25 mouse cellular contexts compared by ENCODE assay signal in genomic region chr5:41820530-41820929, GRCm38 (mm10). TPM values are rescaled to one million over a fixed set of nuclear protein-coding genes. Genes with fewer than 3 reads are reported as not detected.
"Had no signal": no experiment of that assay in that cellular context is flagged by ENCODE, and none has a peak within 500 bp of the region (broad histone marks: within the 10 kb centered on the region; RNA-seq: fewer than 3 reads in every experiment).

No protein-coding gene starts in this region.

- H3K4me1 ChIP-seq: limb, embryonic 10.5 days; limb, embryonic 13.5 days; midbrain, embryonic 10.5 days; midbrain, embryonic 13.5 days had no signal

- H3K9me3 ChIP-seq: limb, embryonic 10.5 days; limb, embryonic 13.5 days; midbrain, embryonic 10.5 days; midbrain, embryonic 13.5 days had no signal

- ATAC-seq: intestine, postnatal 0 days; liver, postnatal 0 days; lung, postnatal 0 days; midbrain, embryonic 13.5 days had no signal

- H3K4me3 ChIP-seq: limb, embryonic 10.5 days; limb, embryonic 13.5 days; midbrain, embryonic 10.5 days; midbrain, embryonic 13.5 days had no signal

- DNase-seq: kidney, adult 2 months; kidney, postnatal 36 days; layer of hippocampus, adult 9-11 months; liver; liver, postnatal 0 days; lung, embryonic 14.5 days; right cerebral cortex, adult 18-20 months; right cerebral cortex, postnatal 14 days; right cerebral cortex, postnatal 4 days; thymus, adult 2 months; thymus, postnatal 14 days had no signal

- H3K27me3 ChIP-seq: limb, embryonic 13.5 days; midbrain, embryonic 13.5 days had no signal

RNA-seq across cellular contexts. Expression of gene Nkx3-2, which starts 56.2 kb away (rescaled TPM):
- total RNA-seq: layer of hippocampus, postnatal 25 days; left cerebral cortex, adult 18-20 months; left cerebral cortex, postnatal 25 days; midbrain, postnatal 0 days had no signal
- polyA plus RNA-seq: kidney, adult 2 months; kidney, embryonic 14.5 days; kidney, postnatal 0 days; liver, postnatal 0 days; lung, embryonic 14.5 days; lung, postnatal 0 days; macrophage; midbrain, embryonic 13.5 days; midbrain, postnatal 0 days; neural tube, embryonic 14.5 days; thymus, adult 2 months had no signal
